Mouse (Mus musculus) intestine, embryonic 14.5 days (tissue): ENCODE measurements around the gene Car1. TPM values are rescaled to one million over a fixed set of nuclear protein-coding genes. Genes with fewer than 3 reads are reported as not detected.

Experiments used
- ATAC-seq: fragments of 200-750 bp; cut with Nextera tagmentation; replicated peaks from 2 replicates; pipeline ENCODE4 v1.8.0; 2017; ENCODE audit warnings: low read depth, moderate number of reproducible peaks, moderate TSS enrichment, moderate library complexity; ENCODE audit not compliant: low FRiP score, low TSS enrichment
- DNase-seq: peaks from one replicate; pipeline ENCODE4 v3.0.0-alpha.2; 2018; ENCODE audit warnings: low spot score
- H3K27ac ChIP-seq: fragments of 300-500 bp; sonication (generic); 2 replicates; pipeline ENCODE4 v1.5.1; 2014; ENCODE audit warnings: low read depth, mild to moderate bottlenecking, control low read depth
- H3K27me3 ChIP-seq: fragments of 300-500 bp; sonication (generic); replicated peaks from 2 replicates; pipeline ENCODE4 v1.6.1; 2014; ENCODE audit warnings: low read length, control low read depth; ENCODE audit not compliant: control insufficient read depth, insufficient read depth
- H3K36me3 ChIP-seq: fragments of 300-500 bp; sonication (generic); 2 replicates; pipeline ENCODE4 v1.6.1; 2014; ENCODE audit warnings: low read length, control low read depth; ENCODE audit not compliant: control insufficient read depth, insufficient read depth
- H3K4me1 ChIP-seq: fragments of 300-500 bp; sonication (generic); replicated peaks from 2 replicates; pipeline ENCODE4 v1.6.1; 2014; ENCODE audit warnings: low read length, control low read depth, mixed read lengths; ENCODE audit not compliant: control insufficient read depth, insufficient read depth
- H3K4me2 ChIP-seq: fragments of 300-500 bp; sonication (generic); 2 replicates; pipeline ENCODE4 v1.6.1; 2014; ENCODE audit warnings: low read length
- H3K4me3 ChIP-seq: fragments of 300-500 bp; sonication (generic); 2 replicates; pipeline ENCODE4 v1.5.1; 2014; ENCODE audit warnings: low read depth, low read length, control low read depth, mixed read lengths
- H3K9ac ChIP-seq: fragments of 300-500 bp; sonication (generic); 2 replicates; pipeline ENCODE4 v1.6.1; 2014; ENCODE audit warnings: mild to moderate bottlenecking, low read length
- H3K9me3 ChIP-seq: fragments of 300-500 bp; sonication (generic); 2 replicates; pipeline ENCODE4 v1.6.1; 2016; ENCODE audit warnings: low read length, control low read depth; ENCODE audit not compliant: control insufficient read depth
- WGBS: fragments of 180-500 bp; shearing (Covaris S2); extraction: QIAGEN DNeasy Blood & Tissue Kit; methylation state at CpG from one replicate; pipeline ENCODE4 v1.1.7; 2014; 5-methylcytosine and 5-hydroxymethylcytosine counted together
- polyA plus RNA-seq: library from polyadenylated mRNA; unstranded; fragments of >200 nt; fragmentation: Nextera tagmentation; extraction: Ambion mirVana; gene quantifications from 2 replicates; pipeline ENCODE4 v1.2.1, GENCODE M21; 2014

Car1 gene
- polyA plus RNA-seq = not detected in 2 replicates

DNA sequence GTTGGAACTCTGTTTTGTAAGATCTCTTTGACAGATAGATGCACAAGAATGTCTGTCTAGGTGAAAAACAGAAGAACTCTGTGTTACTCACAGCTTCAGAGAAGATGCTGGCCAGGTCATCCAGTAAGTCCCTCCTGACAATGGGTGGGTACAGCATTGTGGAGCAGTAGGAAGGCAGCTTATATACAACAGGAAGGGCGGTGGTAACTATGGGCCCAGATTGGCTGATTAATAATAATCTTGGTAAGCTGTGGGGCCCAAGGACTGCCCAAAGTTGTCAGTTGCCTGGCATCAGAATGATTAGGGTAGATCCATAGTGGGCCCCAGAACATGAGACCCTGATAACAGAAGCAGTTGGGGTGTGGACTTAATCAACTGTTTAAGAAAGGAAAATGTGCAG is at the start of gene Car1:
Gene Car1, minus strand, starts transcription at position 158 of the 400 bp plus-strand sequence.
- Histone ChIP-seq H3K4me1 (no peaks in the 10 kb centered on the region), H3K9me3 (no peaks in the 10 kb centered on the region), H3K4me2 (no peak within 1 kb of the TSS), H3K9ac (no peak within 1 kb of the TSS), H3K4me3 (no peak within 1 kb of the TSS), H3K27me3 (no peaks in the 10 kb centered on the region), H3K36me3 (no peaks in the 10 kb centered on the region), H3K27ac (no peak within 1 kb of the TSS)
- 85% methylated on average over 1 of the region's 1 CpGs for WGBS
- DNase-seq (no peak), ATAC-seq (no peak)

DNA sequence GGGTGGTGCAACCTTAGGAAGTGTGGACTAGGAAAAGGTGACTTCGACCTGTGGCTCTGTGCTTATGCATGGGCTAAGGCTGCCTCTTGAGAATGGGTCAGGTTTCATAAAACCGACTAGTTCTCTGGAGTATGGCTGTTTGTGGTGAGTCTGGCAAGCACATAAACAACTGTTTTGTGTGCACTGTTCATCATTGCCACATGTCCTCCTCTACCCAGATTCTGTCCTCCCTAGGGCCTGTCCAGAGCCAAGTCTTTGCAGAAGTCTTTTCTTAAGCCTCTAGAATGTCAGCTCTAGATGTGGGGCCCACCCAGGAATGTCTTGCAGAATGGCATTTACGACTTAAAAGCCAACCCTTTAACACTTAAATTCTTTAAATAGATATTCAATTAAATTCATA is 49.7 kb upstream of the Car1 start:
- H3K9ac ChIP-seq = no peak overlapping the region
- H3K9me3 ChIP-seq = no peaks in the 10 kb centered on the region
- H3K36me3 ChIP-seq = no peaks in the 10 kb centered on the region
- no peak overlapping the region for H3K4me2 ChIP-seq
- no peaks in the 10 kb centered on the region for H3K27me3 ChIP-seq
- DNase-seq = no peak
- H3K4me3 ChIP-seq = no peak overlapping the region
- 77% methylated on average over 3 of the region's 3 CpGs for WGBS
- H3K4me1 ChIP-seq = 0 out of 2 replicates have a peak, but pooled peaks cover 4% of the 10 kb centered on the region
- no peak overlapping the region for H3K27ac ChIP-seq
- no peak for ATAC-seq

DNA sequence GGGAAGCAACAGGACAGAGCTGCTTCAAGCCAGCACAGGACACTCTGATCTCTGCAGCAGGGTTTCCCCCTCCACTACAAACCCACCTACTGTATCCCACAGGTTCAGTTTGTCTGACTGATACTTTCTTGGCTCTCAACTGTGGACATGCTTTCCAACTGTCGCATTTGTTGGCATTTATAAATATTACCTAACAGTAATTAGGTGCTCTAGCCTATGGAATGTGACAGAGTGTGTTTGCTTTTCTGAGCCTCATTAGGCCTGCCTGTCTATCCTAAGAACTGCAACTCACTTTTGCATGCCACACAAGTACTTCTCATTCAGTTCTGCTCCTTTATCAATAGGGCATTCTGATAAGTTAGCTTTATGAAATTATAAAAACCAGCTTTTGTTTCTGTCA is 46.3 kb upstream of the Car1 start:
- H3K27me3 ChIP-seq = no peaks in the 10 kb centered on the region
- no peak overlapping the region for H3K4me2 ChIP-seq
- no peaks in the 10 kb centered on the region for H3K4me1 ChIP-seq

DNA sequence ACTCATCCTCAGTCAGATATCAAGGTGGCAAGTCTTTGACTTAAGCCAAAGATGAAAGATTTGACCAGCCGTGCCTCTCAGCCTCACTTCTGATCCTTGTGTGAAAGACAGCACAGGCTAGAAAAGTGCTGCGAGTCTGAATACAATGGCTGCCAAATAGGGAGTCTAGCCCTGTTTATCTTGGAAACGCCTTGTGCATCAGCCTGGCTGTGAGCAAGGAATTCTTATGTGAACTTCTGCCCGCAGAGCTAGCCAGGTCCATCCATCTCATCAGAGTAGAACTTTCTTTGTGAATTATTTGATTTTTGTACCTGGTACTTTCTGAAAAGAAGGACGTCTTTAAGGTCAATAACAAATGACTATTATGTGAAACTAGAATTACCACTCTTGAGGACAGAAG is 45.8 kb upstream of the Car1 start:
- 64% methylated on average over 5 of the region's 5 CpGs for WGBS
- H3K4me2 ChIP-seq = no peak overlapping the region
- H3K4me3 ChIP-seq = no peak overlapping the region
- H3K36me3 ChIP-seq = no peaks in the 10 kb centered on the region
- no peak overlapping the region for H3K9ac ChIP-seq
- no peak for DNase-seq
- no peaks in the 10 kb centered on the region for H3K9me3 ChIP-seq
- no peak overlapping the region for H3K27ac ChIP-seq
- H3K27me3 ChIP-seq = no peaks in the 10 kb centered on the region
- no peak for ATAC-seq
- no peaks in the 10 kb centered on the region for H3K4me1 ChIP-seq

More for the DNA sequence above, 46.3 kb upstream of the Car1 start:
- no peak for DNase-seq
- H3K9ac ChIP-seq = no peak overlapping the region
- 55% methylated on average over 1 of the region's 1 CpGs for WGBS
- H3K4me3 ChIP-seq = no peak overlapping the region
- H3K27ac ChIP-seq = no peak overlapping the region
- no peaks in the 10 kb centered on the region for H3K36me3 ChIP-seq
- H3K9me3 ChIP-seq = no peaks in the 10 kb centered on the region
- ATAC-seq = no peak

DNA sequence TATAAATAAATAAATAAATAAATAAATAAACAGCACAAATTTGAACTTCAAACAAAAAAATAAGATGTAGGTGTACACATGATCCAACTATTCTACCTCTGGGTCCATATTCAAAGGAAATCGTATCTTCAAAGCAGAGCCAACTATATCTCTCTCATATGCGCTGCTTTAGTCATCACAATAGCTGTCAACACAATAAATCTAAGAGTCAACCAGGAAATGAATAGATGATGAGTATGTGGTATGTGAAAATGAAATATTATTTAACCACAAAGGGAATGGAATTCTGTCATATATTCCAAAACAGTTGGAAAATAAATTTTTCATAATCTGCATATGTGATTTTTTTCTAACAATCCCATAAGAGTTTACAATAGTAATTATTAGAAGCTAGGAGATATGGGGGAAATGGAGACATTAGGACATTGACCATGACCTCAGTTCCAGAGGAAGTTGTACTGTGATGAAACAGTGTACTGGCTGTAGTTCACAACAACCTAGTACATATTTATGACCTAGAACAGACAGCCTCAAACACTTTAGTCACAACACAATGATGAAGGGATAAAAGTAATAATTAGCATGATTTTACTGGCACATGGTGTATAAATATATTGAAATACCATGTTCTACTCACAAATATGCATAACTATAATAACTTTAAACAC is 40.6 kb upstream of the Car1 start:
- H3K36me3 ChIP-seq = no peaks in the 10 kb centered on the region
- H3K27ac ChIP-seq = no peak overlapping the region
- H3K4me2 ChIP-seq = no peak overlapping the region
- no peaks in the 10 kb centered on the region for H3K27me3 ChIP-seq
- H3K9ac ChIP-seq = no peak overlapping the region
- ATAC-seq (no peak), DNase-seq (no peak)
- no peaks in the 10 kb centered on the region for H3K9me3 ChIP-seq
- WGBS = 95% methylated on average over 2 of the region's 2 CpGs
- no peak overlapping the region for H3K4me3 ChIP-seq
- H3K4me1 ChIP-seq = no peaks in the 10 kb centered on the region

DNA sequence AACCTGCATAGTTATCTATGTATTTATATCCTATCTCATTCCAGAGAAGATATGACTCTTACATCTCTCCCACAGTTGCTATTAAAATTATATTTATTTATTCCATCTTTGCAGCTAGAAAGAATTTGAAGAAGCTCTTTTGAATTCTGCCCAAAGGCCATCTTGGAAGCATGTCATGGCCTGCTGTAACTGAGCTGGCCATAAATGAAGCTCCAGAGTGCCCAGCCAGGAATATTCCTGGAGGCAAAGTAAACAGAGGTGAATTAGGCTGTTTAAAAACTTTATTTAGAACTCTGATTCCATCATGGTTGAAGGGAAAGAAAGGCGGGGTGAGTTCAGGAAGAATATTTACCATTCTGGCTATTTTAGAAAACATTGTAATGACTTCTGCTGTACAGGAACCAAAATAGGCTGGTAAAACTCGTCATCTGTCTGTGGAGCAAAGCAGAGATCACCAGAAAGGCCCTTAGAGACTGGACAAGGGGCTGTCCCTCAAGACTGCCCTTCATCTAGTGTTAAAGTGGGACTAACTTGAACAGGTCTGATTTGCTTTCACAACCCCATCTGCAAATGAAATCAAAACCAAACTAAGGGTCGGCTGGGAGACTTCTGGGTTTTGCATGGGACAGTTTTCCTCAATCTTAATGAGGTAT is 31.4 kb upstream of the Car1 start:
- Histone ChIP-seq H3K9me3 (no peaks in the 10 kb centered on the region), H3K4me3 (no peak overlapping the region), H3K9ac (no peak overlapping the region), H3K4me2 (no peak overlapping the region), H3K36me3 (no peaks in the 10 kb centered on the region), H3K27me3 (no peaks in the 10 kb centered on the region), H3K4me1 (no peaks in the 10 kb centered on the region), H3K27ac (no peak overlapping the region)
- DNase-seq (no peak), ATAC-seq (no peak)
- 67% methylated on average over 3 of the region's 3 CpGs for WGBS

DNA sequence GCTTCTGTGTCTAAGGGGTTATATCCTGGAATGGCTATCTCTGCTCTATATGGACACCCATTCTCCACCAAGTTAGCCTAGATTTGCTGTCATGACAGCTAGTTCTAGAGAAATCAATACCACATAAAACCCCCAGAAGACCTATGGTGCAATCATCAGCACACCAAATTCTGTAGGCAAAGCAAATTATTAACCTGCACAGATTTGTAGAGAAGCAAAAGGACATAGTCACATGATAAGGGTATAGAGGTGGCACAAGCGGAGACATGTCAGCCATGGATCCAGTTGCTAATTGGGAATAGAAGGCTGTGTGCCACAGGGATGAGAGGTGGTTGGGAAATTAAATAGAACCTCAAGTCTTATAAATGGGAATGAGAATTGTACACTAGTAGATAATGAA is 30.8 kb upstream of the Car1 start:
- no peaks in the 10 kb centered on the region for H3K36me3 ChIP-seq
- H3K4me3 ChIP-seq = no peak overlapping the region
- no peaks in the 10 kb centered on the region for H3K4me1 ChIP-seq
- no peaks in the 10 kb centered on the region for H3K27me3 ChIP-seq
- 97% methylated on average over 1 of the region's 1 CpGs for WGBS
- DNase-seq (no peak), ATAC-seq (no peak)
- no peaks in the 10 kb centered on the region for H3K9me3 ChIP-seq
- H3K27ac ChIP-seq = no peak overlapping the region
- H3K9ac ChIP-seq = no peak overlapping the region
- H3K4me2 ChIP-seq = no peak overlapping the region

DNA sequence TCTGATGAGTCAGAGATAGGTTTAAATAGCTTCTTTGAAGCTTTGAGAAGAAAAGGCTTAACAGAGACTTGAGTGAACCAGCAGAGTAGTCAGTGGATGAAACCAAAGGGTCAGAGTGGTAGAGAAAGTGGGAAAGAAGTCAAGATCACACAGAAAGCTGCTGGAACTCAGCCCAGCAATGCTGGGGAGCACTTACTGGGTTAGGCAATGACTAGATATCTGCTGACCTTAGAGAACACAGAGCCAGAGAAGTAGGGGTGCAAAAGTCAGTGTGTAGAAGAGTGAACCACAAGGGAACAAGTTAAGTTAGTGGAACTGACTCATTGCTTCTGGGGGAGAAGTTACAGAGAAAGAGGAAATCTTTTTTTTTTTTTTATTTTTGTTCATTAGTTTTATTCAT is 24.6 kb upstream of the Car1 start:
- ATAC-seq (no peak), DNase-seq (no peak)
- Histone ChIP-seq H3K4me2 (no peak overlapping the region), H3K4me1 (no peaks in the 10 kb centered on the region), H3K36me3 (no peaks in the 10 kb centered on the region), H3K27ac (no peak overlapping the region), H3K9ac (no peak overlapping the region), H3K27me3 (no peaks in the 10 kb centered on the region), H3K4me3 (no peak overlapping the region), H3K9me3 (no peaks in the 10 kb centered on the region)
